In the genomic region with DNA sequence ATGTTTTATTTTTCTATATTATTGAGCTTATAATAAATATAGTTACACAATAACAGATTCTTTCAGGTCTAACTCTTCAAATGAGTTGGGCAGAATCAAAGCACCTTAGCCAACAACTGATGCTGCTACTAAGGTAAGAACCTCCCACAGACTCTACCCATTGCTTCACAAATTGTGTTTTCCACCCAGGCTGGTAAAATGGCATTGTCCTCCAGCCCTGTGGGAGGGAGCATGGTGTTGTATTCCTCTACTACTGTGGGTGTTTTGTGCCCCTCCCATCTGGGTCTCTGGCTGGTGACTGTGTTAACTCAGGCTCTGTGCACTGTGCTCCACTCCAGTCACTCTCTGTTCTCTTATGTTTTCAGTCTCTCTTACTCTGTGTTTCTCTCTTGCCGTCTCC, we compare ENCODE assay signal across 10 mouse cellular contexts. TPM values are rescaled to one million over a fixed set of nuclear protein-coding genes. Genes with fewer than 3 reads are reported as not detected.
DNase-seq lines count a peak whose midpoint lies in the region; ATAC-seq and TF ChIP-seq lines count a peak whose summit lies in the region.
"Had no signal": no experiment of that assay in that cellular context is flagged by ENCODE, and none has a peak within 500 bp of the region (broad histone marks: within the 10 kb centered on the region; RNA-seq: fewer than 3 reads in every experiment).

No protein-coding gene starts in this region.

- no peaks in the 10 kb centered on the region for H3K27me3 ChIP-seq in liver, embryonic 11.5 days (replicated peaks; ENCODE audit: control insufficient read depth, insufficient read depth, low read length)
- H3K27me3 ChIP-seq in forebrain, embryonic 10.5 days (ENCODE audit: poor library complexity, severe bottlenecking), result no peaks in the 10 kb centered on the region
- no peaks in the 10 kb centered on the region for H3K27me3 ChIP-seq in midbrain, postnatal 0 days (ENCODE audit: insufficient read depth, low read length)
- H3K27me3 ChIP-seq: stomach, embryonic 15.5 days had no signal

- H3K9me3 ChIP-seq in liver, embryonic 11.5 days (ENCODE audit: control insufficient read depth, low read length), result no peaks in the 10 kb centered on the region
- H3K9me3 ChIP-seq in forebrain, embryonic 10.5 days, result no peaks in the 10 kb centered on the region
- no peaks in the 10 kb centered on the region for H3K9me3 ChIP-seq in midbrain, postnatal 0 days (ENCODE audit: low read length)
- H3K9me3 ChIP-seq: stomach, embryonic 15.5 days had no signal

- no peak for ATAC-seq in liver, embryonic 11.5 days (replicated peaks; ENCODE audit: low FRiP score)
- no peak for ATAC-seq in midbrain, postnatal 0 days (ENCODE audit: low FRiP score)

- DNase-seq in liver, embryonic 11.5 days (ENCODE audit: low spot score), result no peak
- no peak for DNase-seq in liver
- no peak for DNase-seq in forebrain, embryonic 10.5 days (ENCODE audit: extremely low spot score, low spot score)
- peak; percentile 29 for DNase-seq in induced T-regulatory cell, adult 2 months (ENCODE audit: low read depth)
- no peak for DNase-seq in midbrain, postnatal 0 days (ENCODE audit: low spot score)
- DNase-seq in ovary, postnatal 10 days (ENCODE audit: low spot score), result no peak
- DNase-seq in natural killer cell, adult 2 months (ENCODE audit: low spot score in 2 of 2), result no peak
- DNase-seq in right cerebral cortex, postnatal 25 days, result no peak
- DNase-seq: kidney, postnatal 25 days had no signal

- 41% methylated on average over 1 of the region's 1 CpGs for WGBS in liver, embryonic 11.5 days
- WGBS in forebrain, embryonic 10.5 days, result 41% methylated on average over 1 of the region's 1 CpGs
- WGBS in midbrain, postnatal 0 days, result 44% methylated on average over 1 of the region's 1 CpGs

- H3K27ac ChIP-seq in liver, embryonic 11.5 days (ENCODE audit: low read depth, low read length), result no peak overlapping the region
- H3K27ac ChIP-seq in forebrain, embryonic 10.5 days, result peak overlapping the region; percentile 65
- no peak overlapping the region for H3K27ac ChIP-seq in midbrain, postnatal 0 days (ENCODE audit: low read depth, low read length)
- H3K27ac ChIP-seq: stomach, embryonic 15.5 days had no signal

- H3K4me3 ChIP-seq in liver, embryonic 11.5 days (ENCODE audit: low read depth, low read length), result peak overlapping the region; percentile 94
- peak overlapping the region; percentile 93; the same call in 1 of the 2 replicates for H3K4me3 ChIP-seq in forebrain, embryonic 10.5 days
- H3K4me3 ChIP-seq in midbrain, postnatal 0 days (ENCODE audit: low read depth, low read length), result no peak overlapping the region

- 0 out of 2 replicates have a peak overlapping the region, but pooled peaks have one; percentile 1 for H3K9ac ChIP-seq in liver, embryonic 11.5 days (ENCODE audit: low read depth, low read length)
- 0 out of 2 replicates have a peak overlapping the region, but pooled peaks have one; percentile 4 for H3K9ac ChIP-seq in midbrain, postnatal 0 days (replicated peaks; ENCODE audit: low read length, poor library complexity, severe bottlenecking)
- H3K9ac ChIP-seq: stomach, embryonic 15.5 days had no signal

- 0 out of 2 replicates have a peak, but pooled peaks cover 3% of the 10 kb centered on the region for H3K36me3 ChIP-seq in liver, embryonic 11.5 days (ENCODE audit: control insufficient read depth, insufficient read depth, low read length)
- H3K36me3 ChIP-seq in forebrain, embryonic 10.5 days (replicated peaks), result peaks cover 25% of the 10 kb centered on the region
- peaks cover 4% of the 10 kb centered on the region; the same call in 1 of the 2 replicates for H3K36me3 ChIP-seq in midbrain, postnatal 0 days (ENCODE audit: insufficient read depth, low read length)
- H3K36me3 ChIP-seq: stomach, embryonic 15.5 days had no signal

- TF ChIP-seq CTCF in midbrain, postnatal 0 days (IDR thresholded peaks at IDR 0.05), result no peak

- peaks cover 19% of the 10 kb centered on the region for H3K4me1 ChIP-seq in liver, embryonic 11.5 days (replicated peaks; ENCODE audit: control insufficient read depth, insufficient read depth, low read length)
- peaks cover 35% of the 10 kb centered on the region for H3K4me1 ChIP-seq in forebrain, embryonic 10.5 days
- H3K4me1 ChIP-seq in midbrain, postnatal 0 days (ENCODE audit: insufficient read depth, low read length), result peaks cover 12% of the 10 kb centered on the region; the same call in 1 of the 2 replicates

- H3K4me2 ChIP-seq in liver, embryonic 11.5 days, result peak overlapping the region; percentile 61
- peak overlapping the region; percentile 31 for H3K4me2 ChIP-seq in midbrain, postnatal 0 days (ENCODE audit: low read depth, low read length, poor library complexity, severe bottlenecking)

RNA-seq across cellular contexts. Expression of a gene that starts 2.4 kb away (rescaled TPM):
- polyA plus RNA-seq in liver, embryonic 11.5 days (2014; fragmentation: Nextera tagmentation; extraction: Ambion mirVana), result 77.3 and 80.6 TPM in 2 replicates
- 96.5 and 109 TPM in 2 replicates for polyA plus RNA-seq in forebrain, embryonic 10.5 days (2016; fragmentation: Nextera tagmentation; extraction: Ambion mirVana)
- total RNA-seq in midbrain, postnatal 0 days (2014; rRNA removed), result 84.7 and 106 TPM in 2 replicates
- polyA plus RNA-seq in midbrain, postnatal 0 days (2015; fragmentation: Nextera tagmentation; extraction: Ambion mirVana), result 107 and 117 TPM in 2 replicates

RNA-seq across cellular contexts. Expression of a gene that starts 2.5 kb away (rescaled TPM):
- 70.4 and 76.3 TPM in 2 replicates for polyA plus RNA-seq in liver, embryonic 11.5 days (2014; fragmentation: Nextera tagmentation; extraction: Ambion mirVana)
- 93.2 and 95.5 TPM in 2 replicates for polyA plus RNA-seq in forebrain, embryonic 10.5 days (2016; fragmentation: Nextera tagmentation; extraction: Ambion mirVana)
- 3.7 and 7.3 TPM in 2 replicates for total RNA-seq in midbrain, postnatal 0 days (2014; rRNA removed)
- 7.1 and 7.4 TPM in 2 replicates for polyA plus RNA-seq in midbrain, postnatal 0 days (2015; fragmentation: Nextera tagmentation; extraction: Ambion mirVana)

RNA-seq across cellular contexts. Expression of a gene that starts 49.4 kb away (rescaled TPM):
- polyA plus RNA-seq in liver, embryonic 11.5 days (2014; fragmentation: Nextera tagmentation; extraction: Ambion mirVana), result 2.5 TPM in 2 replicates
- polyA plus RNA-seq in forebrain, embryonic 10.5 days (2016; fragmentation: Nextera tagmentation; extraction: Ambion mirVana), result 1.2 and 2.3 TPM in 2 replicates
- total RNA-seq in midbrain, postnatal 0 days (2014; rRNA removed), result not detected in 2 replicates
- polyA plus RNA-seq in midbrain, postnatal 0 days (2015; fragmentation: Nextera tagmentation; extraction: Ambion mirVana), result 0.90 TPM in 1 of 2 replicates, not detected in the other

RNA-seq across cellular contexts. Expression of a gene that starts 55.7 kb away (rescaled TPM):
- polyA plus RNA-seq in liver, embryonic 11.5 days (2014; fragmentation: Nextera tagmentation; extraction: Ambion mirVana), result 15.9 and 17.8 TPM in 2 replicates
- polyA plus RNA-seq in forebrain, embryonic 10.5 days (2016; fragmentation: Nextera tagmentation; extraction: Ambion mirVana), result 20.3 and 22.1 TPM in 2 replicates
- total RNA-seq in midbrain, postnatal 0 days (2014; rRNA removed), result 11.5 and 12.3 TPM in 2 replicates
- 13.7 and 14.4 TPM in 2 replicates for polyA plus RNA-seq in midbrain, postnatal 0 days (2015; fragmentation: Nextera tagmentation; extraction: Ambion mirVana)

RNA-seq across cellular contexts. Expression of a gene that starts 56.1 kb away (rescaled TPM):
- 44.6 and 50.5 TPM in 2 replicates for polyA plus RNA-seq in liver, embryonic 11.5 days (2014; fragmentation: Nextera tagmentation; extraction: Ambion mirVana)
- 44.0 TPM in 2 replicates for polyA plus RNA-seq in forebrain, embryonic 10.5 days (2016; fragmentation: Nextera tagmentation; extraction: Ambion mirVana)
- total RNA-seq in midbrain, postnatal 0 days (2014; rRNA removed), result 19.6 and 27.7 TPM in 2 replicates
- polyA plus RNA-seq in midbrain, postnatal 0 days (2015; fragmentation: Nextera tagmentation; extraction: Ambion mirVana), result 19.7 and 23.1 TPM in 2 replicates
